Mouse (Mus musculus) brain, embryonic 14.5 days (tissue): Measurements from ENCODE around the gene Ercc2. TPM values are rescaled to one million over a fixed set of nuclear protein-coding genes. Genes with fewer than 3 reads are reported as not detected.
A peak's percentile ranks its signal among the peaks of the same experiment; 100 is the strongest.

ENCODE experiments used
- DNase-seq: peaks from one replicate; pipeline ENCODE4 v3.0.0-alpha.2; 2011; ENCODE audit warnings: low read depth
- CTCF ChIP-seq: fragments of 200-500 bp; IDR thresholded peaks from 2 replicates; pipeline ENCODE4 v1.5.1; 2012; ENCODE audit warnings: inconsistent platforms, mild to moderate bottlenecking, moderate library complexity, borderline replicate concordance; ENCODE audit not compliant: insufficient read depth, insufficient read length; ENCODE audit errors: extremely low read depth
- POLR2A ChIP-seq: fragments of 200-500 bp; IDR thresholded peaks from 2 replicates; pipeline ENCODE4 v1.6.1; 2012; ENCODE audit warnings: mild to moderate bottlenecking, inconsistent platforms, borderline replicate concordance; ENCODE audit not compliant: poor library complexity, insufficient read depth, insufficient read length, severe bottlenecking; ENCODE audit errors: extremely low read depth
- polyA plus RNA-seq: library from polyadenylated mRNA; depleted of rRNA; stranded (reverse); fragments of >200 nt; gene quantifications from 2 replicates; pipeline ENCODE4 v1.2.3, GENCODE M21; 2012

The Ercc2 gene
- polyA plus RNA-seq, 1 experiment: 81.7 TPM

- DNase-seq: no peak
- TF ChIP-seq CTCF: no peak
- TF ChIP-seq POLR2A: no peak
These were observed 37.5 kb upstream of the Ercc2 start, which contains the start of gene Ercc1 for GRCm38 (mm10) chr7:19344237-19344847. Gene Ercc1, plus strand, starts transcription at chr7:19344778.

- peak; percentile 98 for DNase-seq
- TF ChIP-seq CTCF (no peak), POLR2A (peak; percentile 31; the same call in 1 of the 2 replicates)
These were observed 36.8 kb upstream of the Ercc2 start for GRCm38 (mm10) chr7:19344938-19345471.

- TF ChIP-seq CTCF: no peak
- no peak for TF ChIP-seq POLR2A
- no peak for DNase-seq
These were observed 32.5 kb upstream of the Ercc2 start for GRCm38 (mm10) chr7:19349188-19349915.

GRCm38 (mm10) chr7:19350221-19350620, 31.6 kb upstream of the Ercc2 start:
- no peak for DNase-seq
- TF ChIP-seq POLR2A (no peak), CTCF (no peak)

GRCm38 (mm10) chr7:19354991-19355390, 26.8 kb upstream of the Ercc2 start:
- DNase-seq: no peak
- TF ChIP-seq CTCF (no peak), POLR2A (no peak)

GRCm38 (mm10) chr7:19356311-19356710, 25.5 kb upstream of the Ercc2 start:
- no peak for DNase-seq
- TF ChIP-seq POLR2A (no peak), CTCF (no peak)

GRCm38 (mm10) chr7:19357381-19358375, 24.1 kb upstream of the Ercc2 start:
- no peak for TF ChIP-seq POLR2A
- no peak for TF ChIP-seq CTCF

GRCm38 (mm10) chr7:19358634-19359033, 23.2 kb upstream of the Ercc2 start:
- TF ChIP-seq POLR2A (no peak), CTCF (no peak)
- DNase-seq: no peak

More at GRCm38 (mm10) chr7:19357381-19358375, 24.1 kb upstream of the Ercc2 start:
- no peak for DNase-seq

GRCm38 (mm10) chr7:19359299-19359891, 22.4 kb upstream of the Ercc2 start, which contains the start of the genes Cd3eap and Ppp1r13l:
Gene Cd3eap, minus strand, starts transcription at chr7:19359483.
Gene Ppp1r13l, plus strand, starts transcription at chr7:19359749.
- TF ChIP-seq CTCF (no peak), POLR2A (peak; percentile 35; the same call in 1 of the 2 replicates)

More at GRCm38 (mm10) chr7:19359299-19359891, 22.4 kb upstream of the Ercc2 start, which contains the start of the genes Cd3eap and Ppp1r13l:
- DNase-seq: peak; percentile 96
